Mouse (Mus musculus): ENCODE measurements around the gene Cd8b1. TPM values are rescaled to one million over a fixed set of nuclear protein-coding genes. Genes with fewer than 3 reads are reported as not detected.

Gene Cd8b1
- polyA plus RNA-seq, 1 experiment from 2014 or later: not detected

DNA sequence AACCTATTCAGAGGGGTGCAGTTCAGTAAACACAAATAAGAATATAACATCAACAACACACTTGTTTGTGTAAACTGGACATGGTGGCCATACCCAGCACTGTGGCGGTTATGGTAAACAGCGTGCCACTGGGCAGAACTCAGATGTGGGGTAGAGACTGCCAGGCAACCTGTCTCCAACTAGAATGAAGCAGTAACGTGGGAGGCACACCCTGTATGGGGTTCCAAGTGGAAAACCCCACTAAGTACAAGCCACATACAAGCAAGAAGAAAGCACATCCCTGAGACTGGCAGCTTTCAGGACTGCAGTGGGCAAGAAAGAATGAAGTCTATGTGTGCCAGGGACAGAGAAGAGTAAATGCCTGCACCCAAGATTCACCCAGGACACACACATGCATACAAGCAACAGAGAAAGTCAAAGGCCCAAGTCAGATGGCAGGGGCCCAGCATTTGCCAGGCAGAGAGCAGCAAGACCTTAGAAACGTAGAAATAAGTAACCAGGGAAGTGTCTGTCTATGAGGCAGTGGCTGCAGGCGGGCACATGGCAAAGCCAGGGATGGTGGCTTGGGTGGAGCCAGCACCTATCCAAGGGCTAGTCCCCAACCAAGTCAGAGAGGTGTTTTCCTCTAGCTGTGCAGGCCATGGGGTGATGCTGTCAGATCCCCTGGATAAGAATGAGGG is 49.6 kb downstream of the Cd8b1 start:
- WGBS: 84% methylated on average over 5 of the region's 5 CpGs
- H3K9ac ChIP-seq: no peak overlapping the region
- H3K36me3 ChIP-seq: no peaks in the 10 kb centered on the region
- no peaks in the 10 kb centered on the region for H3K9me3 ChIP-seq (replicated peaks)
- no peak overlapping the region for H3K4me3 ChIP-seq
- H3K27ac ChIP-seq (ENCODE audit: poor library complexity, severe bottlenecking): no peak overlapping the region
- no peak for ATAC-seq (ENCODE audit: insufficient number of reproducible peaks, low FRiP score)
- no peaks in the 10 kb centered on the region for H3K27me3 ChIP-seq (replicated peaks)
- no peak overlapping the region for H3K4me2 ChIP-seq
- H3K4me1 ChIP-seq (replicated peaks): no peaks in the 10 kb centered on the region

DNA sequence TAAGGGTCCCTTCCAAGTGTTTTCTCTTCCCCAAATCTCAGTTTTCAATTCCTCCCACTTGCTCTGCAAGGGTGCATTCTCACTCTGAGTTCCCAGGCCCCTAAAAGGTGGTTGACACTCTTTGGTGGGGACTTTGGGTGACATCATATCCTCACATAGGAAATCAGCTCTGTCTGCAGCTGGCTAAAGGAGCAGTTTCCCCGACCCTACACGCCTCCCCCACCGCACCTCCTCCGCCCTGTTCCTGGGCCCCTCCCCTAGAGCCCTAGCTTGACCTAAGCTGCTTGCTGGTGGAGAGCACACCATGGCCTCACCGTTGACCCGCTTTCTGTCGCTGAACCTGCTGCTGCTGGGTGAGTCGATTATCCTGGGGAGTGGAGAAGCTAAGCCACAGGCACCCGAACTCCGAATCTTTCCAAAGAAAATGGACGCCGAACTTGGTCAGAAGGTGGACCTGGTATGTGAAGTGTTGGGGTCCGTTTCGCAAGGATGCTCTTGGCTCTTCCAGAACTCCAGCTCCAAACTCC is 50.7 kb downstream of the Cd8b1 start, which contains the start of gene Cd8a:
TSS of gene Cd8a (plus strand) at position 179 of the 527 bp plus-strand sequence.
- ATAC-seq (ENCODE audit: insufficient number of reproducible peaks, low FRiP score): no peak

DNA sequence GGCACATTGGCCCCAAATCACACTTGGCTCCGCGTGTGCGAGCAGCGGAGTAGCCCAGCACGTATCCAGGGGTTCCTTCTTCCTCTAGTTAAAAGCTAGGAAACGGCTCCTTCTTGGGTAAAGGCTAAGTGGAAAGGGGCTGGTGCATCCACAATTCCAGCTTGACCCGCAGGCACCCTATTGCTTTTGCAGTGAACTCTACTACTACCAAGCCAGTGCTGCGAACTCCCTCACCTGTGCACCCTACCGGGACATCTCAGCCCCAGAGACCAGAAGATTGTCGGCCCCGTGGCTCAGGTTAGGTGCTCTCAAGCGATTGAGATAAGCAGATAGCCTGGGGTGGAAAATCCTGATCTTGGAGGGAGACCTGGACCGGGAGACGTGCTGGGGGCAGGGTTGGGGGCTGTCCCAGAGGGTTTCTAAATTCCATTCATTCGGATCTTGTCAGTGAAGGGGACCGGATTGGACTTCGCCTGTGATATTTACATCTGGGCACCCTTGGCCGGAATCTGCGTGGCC is 51.8 kb downstream of the Cd8b1 start:
- no peaks in the 10 kb centered on the region for H3K36me3 ChIP-seq
- H3K4me2 ChIP-seq: no peak overlapping the region
- H3K9me3 ChIP-seq (replicated peaks): no peaks in the 10 kb centered on the region
- no peak overlapping the region for H3K27ac ChIP-seq (ENCODE audit: poor library complexity, severe bottlenecking)
- no peak for ATAC-seq (ENCODE audit: insufficient number of reproducible peaks, low FRiP score)
- 73% methylated on average over 19 of the region's 19 CpGs for WGBS
- no peaks in the 10 kb centered on the region for H3K4me1 ChIP-seq (replicated peaks)
- no peaks in the 10 kb centered on the region for H3K27me3 ChIP-seq (replicated peaks)
- no peak overlapping the region for H3K4me3 ChIP-seq
- H3K9ac ChIP-seq: no peak overlapping the region

More for the DNA sequence above, 50.7 kb downstream of the Cd8b1 start, which contains the start of gene Cd8a:
- H3K4me1 ChIP-seq (replicated peaks): no peaks in the 10 kb centered on the region
- H3K27ac ChIP-seq (ENCODE audit: poor library complexity, severe bottlenecking): no peak within 1 kb of the TSS
- H3K27me3 ChIP-seq (replicated peaks): no peaks in the 10 kb centered on the region
- H3K4me2 ChIP-seq: no peak within 1 kb of the TSS
- H3K36me3 ChIP-seq: no peaks in the 10 kb centered on the region
- WGBS: 67% methylated on average over 14 of the region's 14 CpGs
- no peak within 1 kb of the TSS for H3K4me3 ChIP-seq
- H3K9me3 ChIP-seq (replicated peaks): no peaks in the 10 kb centered on the region
- no peak within 1 kb of the TSS for H3K9ac ChIP-seq

DNA sequence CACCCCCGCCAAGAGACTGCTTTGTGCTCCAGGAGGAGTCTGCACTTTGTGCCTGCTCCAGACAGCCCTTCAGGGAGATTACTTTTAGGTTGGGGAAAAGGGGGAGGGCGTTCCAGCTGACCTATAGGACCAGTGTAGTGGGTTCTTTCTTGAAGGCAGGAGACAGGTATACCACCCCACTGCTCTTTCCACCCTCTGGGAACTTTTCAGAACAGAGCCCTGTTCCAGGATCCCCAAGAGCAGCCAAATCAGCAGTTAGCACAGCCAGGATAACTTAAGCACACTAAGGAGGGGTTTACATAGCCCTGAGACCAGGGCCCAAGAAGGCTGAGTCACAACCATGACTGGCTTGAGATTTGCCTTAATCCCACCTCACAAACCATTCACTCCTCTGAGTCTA is 52.3 kb downstream of the Cd8b1 start:
- H3K4me3 ChIP-seq: no peak overlapping the region
- no peaks in the 10 kb centered on the region for H3K36me3 ChIP-seq
- H3K4me1 ChIP-seq (replicated peaks): no peaks in the 10 kb centered on the region
- no peak overlapping the region for H3K27ac ChIP-seq (ENCODE audit: poor library complexity, severe bottlenecking)
- H3K27me3 ChIP-seq (replicated peaks): no peaks in the 10 kb centered on the region
- H3K9ac ChIP-seq: no peak overlapping the region
- ATAC-seq (ENCODE audit: insufficient number of reproducible peaks, low FRiP score): no peak
- H3K9me3 ChIP-seq (replicated peaks): no peaks in the 10 kb centered on the region
- WGBS: 84% methylated on average over 2 of the region's 2 CpGs
- H3K4me2 ChIP-seq: no peak overlapping the region

DNA sequence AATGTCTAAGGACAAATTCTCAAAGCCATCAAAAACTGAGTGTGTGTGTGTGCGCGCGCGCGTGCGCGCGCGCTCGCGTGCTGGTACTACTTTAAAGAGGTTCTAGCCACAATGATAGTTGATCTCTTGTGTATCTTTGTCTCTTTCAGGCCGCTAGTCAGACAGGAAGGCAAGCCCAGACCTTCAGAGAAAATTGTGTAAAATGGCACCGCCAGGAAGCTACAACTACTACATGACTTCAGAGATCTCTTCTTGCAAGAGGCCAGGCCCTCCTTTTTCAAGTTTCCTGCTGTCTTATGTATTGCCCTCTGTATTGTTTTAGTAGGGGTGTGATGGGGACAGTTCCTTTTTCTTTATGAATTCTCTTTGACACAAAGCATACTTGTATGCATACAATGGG is 54.1 kb downstream of the Cd8b1 start:
- H3K9me3 ChIP-seq (replicated peaks): no peaks in the 10 kb centered on the region
- 95% methylated on average over 13 of the region's 13 CpGs for WGBS
- no peak for ATAC-seq (ENCODE audit: insufficient number of reproducible peaks, low FRiP score)
- no peaks in the 10 kb centered on the region for H3K36me3 ChIP-seq
- no peak overlapping the region for H3K4me2 ChIP-seq
- H3K27ac ChIP-seq (ENCODE audit: poor library complexity, severe bottlenecking): no peak overlapping the region
- H3K4me3 ChIP-seq: no peak overlapping the region
- no peak overlapping the region for H3K9ac ChIP-seq
- H3K27me3 ChIP-seq (replicated peaks): no peaks in the 10 kb centered on the region
- no peaks in the 10 kb centered on the region for H3K4me1 ChIP-seq (replicated peaks)

DNA sequence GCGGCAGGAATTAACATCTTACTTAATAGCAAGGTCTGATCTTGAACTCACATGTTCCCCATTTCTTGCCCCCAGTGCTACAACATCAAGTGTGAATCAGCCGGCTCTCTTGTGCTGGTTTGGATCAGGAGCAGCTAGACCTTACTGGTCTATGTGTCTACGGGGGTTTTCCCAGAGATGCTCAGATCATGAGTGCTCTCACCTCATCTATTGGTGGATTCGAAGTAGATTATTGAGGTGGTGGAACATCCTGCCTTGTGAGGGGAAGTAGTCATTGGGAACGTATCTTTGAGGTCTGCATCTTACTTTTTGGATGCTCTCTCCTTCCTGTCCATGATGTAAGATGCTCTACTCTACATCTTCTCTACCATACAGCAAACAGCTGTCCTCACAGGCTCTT is 59.1 kb downstream of the Cd8b1 start:
- Histone ChIP-seq H3K36me3 (no peaks in the 10 kb centered on the region), H3K27me3 (replicated peaks) (no peaks in the 10 kb centered on the region), H3K4me2 (no peak overlapping the region), H3K9me3 (replicated peaks) (no peaks in the 10 kb centered on the region), H3K9ac (no peak overlapping the region), H3K4me1 (replicated peaks) (no peaks in the 10 kb centered on the region), H3K27ac (ENCODE audit: poor library complexity, severe bottlenecking) (no peak overlapping the region), H3K4me3 (no peak overlapping the region)
- 88% methylated on average over 5 of the region's 5 CpGs for WGBS
- ATAC-seq (ENCODE audit: insufficient number of reproducible peaks, low FRiP score): no peak

Other genes starting within 250 kb of the Cd8b1 start
- gene Thnsl2, start 178.3 kb upstream of the Cd8b1 start, polyA plus RNA-seq (2016; fragmentation: Nextera tagmentation; extraction: Ambion mirVana): 2.6 and 4.2 TPM in 2 replicates
- 0.50 and 1.0 TPM in 2 replicates for gene Fabp1, start 123.0 kb upstream of the Cd8b1 start, polyA plus RNA-seq (2016; fragmentation: Nextera tagmentation; extraction: Ambion mirVana)
- 54.6 and 59.1 TPM in 2 replicates for gene Krcc1, start 51.1 kb upstream of the Cd8b1 start, polyA plus RNA-seq (2016; fragmentation: Nextera tagmentation; extraction: Ambion mirVana)
- 110 and 113 TPM in 2 replicates for gene Smyd1, start 555 bp upstream of the Cd8b1 start, polyA plus RNA-seq (2016; fragmentation: Nextera tagmentation; extraction: Ambion mirVana)
- gene Cd8a, start 50.6 kb downstream of the Cd8b1 start, polyA plus RNA-seq (2016; fragmentation: Nextera tagmentation; extraction: Ambion mirVana): not detected in 2 replicates
- 15.2 and 17.0 TPM in 2 replicates for gene Rmnd5a, start 117.8 kb downstream of the Cd8b1 start, polyA plus RNA-seq (2016; fragmentation: Nextera tagmentation; extraction: Ambion mirVana)
- gene Rnf103, start 171.1 kb downstream of the Cd8b1 start, polyA plus RNA-seq (2016; fragmentation: Nextera tagmentation; extraction: Ambion mirVana): 20.7 and 21.6 TPM in 2 replicates
- 63.2 and 63.8 TPM in 2 replicates for gene Chmp3, start 221.0 kb downstream of the Cd8b1 start, polyA plus RNA-seq (2016; fragmentation: Nextera tagmentation; extraction: Ambion mirVana)

Measured in heart, embryonic 12.5 days (tissue).